Mouse (Mus musculus) hindbrain, embryonic 10.5 days (tissue): ENCODE data around the gene Preb. TPM values are rescaled to one million over a fixed set of nuclear protein-coding genes. Genes with fewer than 3 reads are reported as not detected.

Experiments used
- DNase-seq: peaks from one replicate; pipeline ENCODE4 v3.0.0-alpha.2; 2017; ENCODE audit warnings: low spot score
- H3K27ac ChIP-seq: fragments of 300-500 bp; sonication (generic); 2 replicates; pipeline ENCODE4 v1.5.1; 2016; ENCODE audit warnings: mild to moderate bottlenecking, moderate library complexity
- H3K27me3 ChIP-seq: fragments of 300-500 bp; sonication (generic); 2 replicates; pipeline ENCODE4 v1.6.1; 2016; ENCODE audit warnings: mild to moderate bottlenecking; ENCODE audit not compliant: poor library complexity, insufficient read depth, severe bottlenecking
- H3K36me3 ChIP-seq: fragments of 300-500 bp; sonication (generic); 2 replicates; pipeline ENCODE4 v1.6.1; 2016; ENCODE audit warnings: mild to moderate bottlenecking, moderate library complexity
- H3K4me1 ChIP-seq: fragments of 300-500 bp; sonication (generic); replicated peaks from 2 replicates; pipeline ENCODE4 v1.6.1; 2016; ENCODE audit warnings: mild to moderate bottlenecking
- H3K4me3 ChIP-seq: fragments of 300-500 bp; sonication (generic); 2 replicates; pipeline ENCODE4 v1.5.1; 2016; ENCODE audit warnings: mild to moderate bottlenecking, moderate library complexity
- H3K9me3 ChIP-seq: fragments of 300-500 bp; sonication (generic); 2 replicates; pipeline ENCODE4 v1.6.1; 2016; ENCODE audit warnings: mild to moderate bottlenecking, moderate library complexity
- whole genome bisulfite sequencing: fragments of 180-500 bp; shearing (Covaris S2); methylation state at CpG from one replicate; pipeline ENCODE4 v1.1.7; 2016; 5-methylcytosine and 5-hydroxymethylcytosine counted together
- polyA plus RNA-seq: library from polyadenylated mRNA; unstranded; fragments of >200 nt; fragmentation: Nextera tagmentation; extraction: Ambion mirVana; gene quantifications from 2 replicates; pipeline ENCODE4 v1.2.1, GENCODE M21; 2016

Gene Preb
- 147 and 152 TPM in 2 replicates for polyA plus RNA-seq

- WGBS = under 1% methylated on average over 56 of the region's 56 CpGs
- DNase-seq = peak; percentile 100
- H3K4me3 ChIP-seq = peak within 1 kb of the TSS; percentile 91
- H3K27ac ChIP-seq = peak within 1 kb of the TSS; percentile 91
- 0 out of 2 replicates have a peak, but pooled peaks cover 3% of the 10 kb centered on the region for H3K9me3 ChIP-seq
- H3K36me3 ChIP-seq = peaks cover 30% of the 10 kb centered on the region
- H3K27me3 ChIP-seq = peaks cover 7% of the 10 kb centered on the region; the same call in 1 of the 2 replicates
- H3K4me1 ChIP-seq = peaks cover 26% of the 10 kb centered on the region
Measured at GRCm38 (mm10) chr5:30959966-30960501, at the start of gene Preb. Gene Preb, minus strand, starts transcription at chr5:30960361.

- H3K36me3 ChIP-seq = no peaks in the 10 kb centered on the region
- WGBS = 7% methylated on average over 5 of the region's 5 CpGs
- peak; percentile 90 for DNase-seq
- no peaks in the 10 kb centered on the region for H3K27me3 ChIP-seq
- H3K27ac ChIP-seq = no peak overlapping the region
- no peaks in the 10 kb centered on the region for H3K9me3 ChIP-seq
- H3K4me1 ChIP-seq = peaks cover 6% of the 10 kb centered on the region; the same call in 1 of the 2 replicates
- H3K4me3 ChIP-seq = no peak overlapping the region
Measured at GRCm38 (mm10) chr5:31004184-31004583, 44.0 kb upstream of the Preb start.

- Histone ChIP-seq H3K27ac (no peak overlapping the region), H3K4me3 (no peak overlapping the region), H3K4me1 (peaks cover 6% of the 10 kb centered on the region; the same call in 1 of the 2 replicates), H3K9me3 (no peaks in the 10 kb centered on the region), H3K27me3 (no peaks in the 10 kb centered on the region), H3K36me3 (no peaks in the 10 kb centered on the region)
- 80% methylated on average over 4 of the region's 4 CpGs for WGBS
- no peak for DNase-seq
Measured at GRCm38 (mm10) chr5:31001560-31001959, 41.4 kb upstream of the Preb start.

GRCm38 (mm10) chr5:31000993-31001392, 40.8 kb upstream of the Preb start:
- WGBS = 79% methylated on average over 2 of the region's 2 CpGs
- DNase-seq = no peak
- Histone ChIP-seq H3K36me3 (no peaks in the 10 kb centered on the region), H3K9me3 (no peaks in the 10 kb centered on the region), H3K27ac (no peak overlapping the region), H3K27me3 (no peaks in the 10 kb centered on the region), H3K4me1 (peaks cover 6% of the 10 kb centered on the region; the same call in 1 of the 2 replicates), H3K4me3 (no peak overlapping the region)

- Histone ChIP-seq H3K4me3 (no peak overlapping the region), H3K27ac (no peak overlapping the region), H3K27me3 (no peaks in the 10 kb centered on the region), H3K9me3 (no peaks in the 10 kb centered on the region), H3K4me1 (peaks cover 6% of the 10 kb centered on the region; the same call in 1 of the 2 replicates), H3K36me3 (no peaks in the 10 kb centered on the region)
- WGBS = 80% methylated on average over 7 of the region's 7 CpGs
- no peak for DNase-seq
Measured at GRCm38 (mm10) chr5:31000122-31000521, 40.0 kb upstream of the Preb start.

GRCm38 (mm10) chr5:30999324-30999723, 39.2 kb upstream of the Preb start:
- Histone ChIP-seq H3K4me3 (no peak overlapping the region), H3K27ac (no peak overlapping the region), H3K9me3 (no peaks in the 10 kb centered on the region), H3K27me3 (no peaks in the 10 kb centered on the region), H3K4me1 (peaks cover 5% of the 10 kb centered on the region; the same call in 1 of the 2 replicates), H3K36me3 (no peaks in the 10 kb centered on the region)
- 74% methylated on average over 5 of the region's 5 CpGs for WGBS
- no peak for DNase-seq

- H3K4me3 ChIP-seq = no peak overlapping the region
- H3K9me3 ChIP-seq = no peaks in the 10 kb centered on the region
- no peaks in the 10 kb centered on the region for H3K27me3 ChIP-seq
- no peak overlapping the region for H3K27ac ChIP-seq
- no peaks in the 10 kb centered on the region for H3K4me1 ChIP-seq
- no peaks in the 10 kb centered on the region for H3K36me3 ChIP-seq
- WGBS = 19% methylated on average over 5 of the region's 5 CpGs
- DNase-seq = peak; percentile 53
Measured at GRCm38 (mm10) chr5:30998306-30998705, 38.1 kb upstream of the Preb start.

GRCm38 (mm10) chr5:30994910-30995635, 34.9 kb upstream of the Preb start:
- no peaks in the 10 kb centered on the region for H3K27me3 ChIP-seq
- no peak overlapping the region for H3K27ac ChIP-seq
- no peak overlapping the region for H3K4me3 ChIP-seq
- no peak for DNase-seq
- no peaks in the 10 kb centered on the region for H3K36me3 ChIP-seq
- WGBS = 73% methylated on average over 11 of the region's 11 CpGs
- H3K4me1 ChIP-seq = no peaks in the 10 kb centered on the region
- H3K9me3 ChIP-seq = no peaks in the 10 kb centered on the region

- Histone ChIP-seq H3K9me3 (no peaks in the 10 kb centered on the region), H3K27ac (no peak overlapping the region), H3K4me1 (no peaks in the 10 kb centered on the region), H3K36me3 (no peaks in the 10 kb centered on the region), H3K4me3 (no peak overlapping the region), H3K27me3 (no peaks in the 10 kb centered on the region)
- 73% methylated on average over 3 of the region's 3 CpGs for WGBS
- DNase-seq = no peak
Measured at GRCm38 (mm10) chr5:30994074-30994473, 33.9 kb upstream of the Preb start.

GRCm38 (mm10) chr5:30992980-30993676, 33.0 kb upstream of the Preb start:
- Histone ChIP-seq H3K9me3 (no peaks in the 10 kb centered on the region), H3K27me3 (no peaks in the 10 kb centered on the region), H3K36me3 (no peaks in the 10 kb centered on the region), H3K4me1 (no peaks in the 10 kb centered on the region), H3K27ac (no peak overlapping the region), H3K4me3 (no peak overlapping the region)
- no peak for DNase-seq
- WGBS = 69% methylated on average over 5 of the region's 5 CpGs

- no peak for DNase-seq
- Histone ChIP-seq H3K36me3 (no peaks in the 10 kb centered on the region), H3K27me3 (no peaks in the 10 kb centered on the region), H3K4me1 (no peaks in the 10 kb centered on the region), H3K27ac (no peak overlapping the region), H3K4me3 (no peak overlapping the region), H3K9me3 (no peaks in the 10 kb centered on the region)
- WGBS = 23% methylated on average over 2 of the region's 2 CpGs
Measured at GRCm38 (mm10) chr5:30982357-30982756, 22.2 kb upstream of the Preb start.

GRCm38 (mm10) chr5:30974870-30975656, 14.9 kb upstream of the Preb start:
- H3K36me3 ChIP-seq = no peaks in the 10 kb centered on the region
- no peaks in the 10 kb centered on the region for H3K9me3 ChIP-seq
- 80% methylated on average over 9 of the region's 9 CpGs for WGBS
- H3K4me3 ChIP-seq = no peak overlapping the region
- no peak for DNase-seq
- peaks cover 8% of the 10 kb centered on the region; the same call in 1 of the 2 replicates for H3K4me1 ChIP-seq
- H3K27ac ChIP-seq = no peak overlapping the region
- H3K27me3 ChIP-seq = peaks cover 3% of the 10 kb centered on the region; the same call in 1 of the 2 replicates
